ENCODE assay signal across 8 mouse cellular contexts in the genomic region with DNA sequence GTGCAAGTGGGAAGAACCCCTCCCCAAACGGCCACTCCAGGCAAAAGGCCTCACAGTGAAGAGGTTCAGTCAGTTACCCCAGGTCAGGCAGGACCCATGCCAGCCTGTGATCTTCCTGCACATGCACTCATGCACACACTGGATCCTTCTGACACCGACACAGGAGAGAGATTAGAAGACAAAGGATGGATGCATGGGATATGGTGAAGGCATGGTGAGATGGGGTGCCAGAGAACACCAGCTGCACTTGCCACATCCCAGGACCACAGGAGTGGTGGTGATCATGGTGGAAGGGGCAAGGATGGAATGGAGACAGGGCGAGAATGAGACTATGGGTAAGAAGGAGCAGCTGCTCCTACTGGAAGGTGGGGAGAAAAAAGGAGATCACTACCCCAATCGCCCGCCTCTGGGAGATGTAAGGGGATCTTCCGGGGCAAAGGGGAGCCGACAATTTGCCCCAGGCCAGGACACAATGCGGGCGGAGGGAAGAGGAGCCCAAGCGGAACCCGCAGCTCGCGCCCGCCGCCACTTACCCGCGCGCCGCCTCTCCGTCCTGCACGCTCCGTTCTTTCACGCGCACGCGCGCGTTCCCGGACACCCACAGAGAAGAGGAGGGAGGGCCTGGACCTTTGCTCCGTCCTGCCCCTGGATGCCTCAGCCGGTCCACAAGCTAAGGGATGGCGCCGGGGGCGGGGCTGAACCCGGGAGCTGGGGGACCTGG. TPM values are rescaled to one million over a fixed set of nuclear protein-coding genes. Genes with fewer than 3 reads are reported as not detected.
DNase-seq lines count a peak whose midpoint lies in the region; ATAC-seq and TF ChIP-seq lines count a peak whose summit lies in the region.

No protein-coding gene starts in this region.

- peak overlapping the region; percentile 87 for H3K9ac ChIP-seq in hindbrain, embryonic 13.5 days
- H3K9ac ChIP-seq in lung, embryonic 16.5 days (ENCODE audit: low read length) = peak overlapping the region; percentile 59

- no peak for TF ChIP-seq CTCF in olfactory bulb, adult 2 months (IDR thresholded peaks at IDR 0.05; ENCODE audit: insufficient read depth, low read depth, low read length)
- 0 out of 2 replicates have a peak, but pooled peaks have one; percentile 10 for TF ChIP-seq CTCF in thymus, adult 2 months (IDR thresholded peaks at IDR 0.05; ENCODE audit: borderline replicate concordance, control insufficient read depth, extremely low read depth, insufficient read depth, low read length, poor library complexity)

- ATAC-seq in hindbrain, embryonic 13.5 days (ENCODE audit: low FRiP score) = peak; percentile 89
- ATAC-seq in lung, embryonic 16.5 days (ENCODE audit: low read depth) = peak; percentile 92

- H3K4me3 ChIP-seq in hindbrain, embryonic 13.5 days = peak overlapping the region; percentile 57
- peak overlapping the region; percentile 49 for H3K4me3 ChIP-seq in lung, embryonic 16.5 days (ENCODE audit: low read length)
- H3K4me3 ChIP-seq in olfactory bulb, adult 2 months (ENCODE audit: insufficient read depth, low read depth, low read length) = peak overlapping the region; percentile 53
- peak overlapping the region; percentile 63 for H3K4me3 ChIP-seq in thymus, adult 2 months (ENCODE audit: control insufficient read depth, insufficient read depth, low read length)

- 2% methylated on average over 35 of the region's 35 CpGs for WGBS in hindbrain, embryonic 13.5 days
- 2% methylated on average over 35 of the region's 35 CpGs for WGBS in lung, embryonic 16.5 days
- under 1% methylated on average over 35 of the region's 35 CpGs for WGBS in olfactory bulb, adult 2 months
- WGBS in thymus, adult 2 months = 4% methylated on average over 35 of the region's 35 CpGs

- no peaks in the 10 kb centered on the region for H3K36me3 ChIP-seq in hindbrain, embryonic 13.5 days
- no peaks in the 10 kb centered on the region for H3K36me3 ChIP-seq in lung, embryonic 16.5 days (ENCODE audit: control insufficient read depth, insufficient read depth, low read length)
- H3K36me3 ChIP-seq in thymus, adult 2 months (ENCODE audit: control insufficient read depth, insufficient read depth, low read length) = no peaks in the 10 kb centered on the region

- H3K9me3 ChIP-seq in hindbrain, embryonic 13.5 days = no peaks in the 10 kb centered on the region
- H3K9me3 ChIP-seq in lung, embryonic 16.5 days (ENCODE audit: control insufficient read depth, low read length) = no peaks in the 10 kb centered on the region

- H3K27ac ChIP-seq in hindbrain, embryonic 13.5 days = peak overlapping the region; percentile 86
- H3K27ac ChIP-seq in lung, embryonic 16.5 days (ENCODE audit: low read length) = no peak overlapping the region
- peak overlapping the region; percentile 47 for H3K27ac ChIP-seq in olfactory bulb, adult 2 months (ENCODE audit: insufficient read depth, low read depth, low read length)
- no peak overlapping the region for H3K27ac ChIP-seq in thymus, adult 2 months (ENCODE audit: control insufficient read depth, insufficient read depth, low read length)

- peak overlapping the region; percentile 71 for H3K4me2 ChIP-seq in hindbrain, embryonic 13.5 days
- H3K4me2 ChIP-seq in lung, embryonic 16.5 days (ENCODE audit: low read depth, low read length) = peak overlapping the region; percentile 72

- H3K27me3 ChIP-seq in hindbrain, embryonic 13.5 days = no peaks in the 10 kb centered on the region
- H3K27me3 ChIP-seq in lung, embryonic 16.5 days (ENCODE audit: control insufficient read depth, insufficient read depth, low read depth, low read length) = no peaks in the 10 kb centered on the region
- no peaks in the 10 kb centered on the region for H3K27me3 ChIP-seq in thymus, adult 2 months (ENCODE audit: control insufficient read depth, insufficient read depth, low read length)

- peak; percentile 94 for DNase-seq in Muller cell, postnatal 12 days (ENCODE audit: inconsistent ontology term)
- peak; percentile 94 to 95 for DNase-seq in cerebellum, postnatal 10 days
- DNase-seq in frontal cortex, postnatal 25 days (ENCODE audit: low spot score in 2 of 2) = peak; percentile 58 to 67
- peak; percentile 84 to 88 for DNase-seq in layer of hippocampus, postnatal 10 days (ENCODE audit: low spot score in 2 of 2)
- DNase-seq in thymus, adult 2 months = peak; percentile 72

- peak; percentile 54 for TF ChIP-seq POLR2A in olfactory bulb, adult 2 months (IDR thresholded peaks at IDR 0.05; ENCODE audit: insufficient read depth, low read depth, low read length)
- no peak for TF ChIP-seq POLR2A in thymus, adult 2 months (IDR thresholded peaks at IDR 0.05; ENCODE audit: control insufficient read depth, extremely low read depth, insufficient read depth, low read length, poor library complexity)

- peaks cover 32% of the 10 kb centered on the region for H3K4me1 ChIP-seq in hindbrain, embryonic 13.5 days (replicated peaks)
- H3K4me1 ChIP-seq in lung, embryonic 16.5 days (replicated peaks; ENCODE audit: control insufficient read depth, insufficient read depth, low read length) = peaks cover 5% of the 10 kb centered on the region; the same call in 1 of the 2 replicates
- H3K4me1 ChIP-seq in olfactory bulb, adult 2 months (ENCODE audit: control insufficient read depth, insufficient read depth, low read length) = peaks cover 16% of the 10 kb centered on the region
- peaks cover 15% of the 10 kb centered on the region for H3K4me1 ChIP-seq in thymus, adult 2 months (replicated peaks; ENCODE audit: control insufficient read depth, insufficient read depth, low read length)

RNA-seq across cellular contexts. Expression of gene Gsdme, which starts 2.3 kb away (rescaled TPM):
- polyA plus RNA-seq in hindbrain, embryonic 13.5 days (2015; fragmentation: Nextera tagmentation; extraction: Ambion mirVana) = 69.8 and 71.0 TPM in 2 replicates
- 10 to 100 TPM; 14.6 to 15.6 TPM for total RNA-seq in layer of hippocampus, postnatal 10 days (2021)
- polyA plus RNA-seq in lung, embryonic 16.5 days (2015; fragmentation: Nextera tagmentation; extraction: Ambion mirVana) = 31.7 and 32.0 TPM in 2 replicates
- not detected in 2 replicates for polyA plus RNA-seq in olfactory bulb, adult 2 months (2012; ENCODE audit: insufficient read depth, insufficient read length, low replicate concordance, missing spikeins)
- polyA plus RNA-seq in thymus, adult 2 months (2012; rRNA removed) = 0.59 and 0.89 TPM in 2 replicates

Comparison
In these comparisons a context has a peak if more than half of its experiments do, and no peak if none do; other contexts are left out.
1. H3K27ac ChIP-seq: peak in hindbrain, embryonic 13.5 days (single experiment) and olfactory bulb, adult 2 months (single experiment); none in lung, embryonic 16.5 days (single experiment) and thymus, adult 2 months (single experiment).
2. RNA of gene Gsdme, which starts 2.3 kb away (polyA plus RNA-seq): 69.8 to 71.0 TPM in hindbrain, embryonic 13.5 days and 31.7 to 32.0 TPM in lung, embryonic 16.5 days; 0.59 to 0.89 TPM in thymus, adult 2 months and not detected in olfactory bulb, adult 2 months; every median in the first group is over 10 times any median in the second.
3. Peak in every context shown above with its lines, with median percentiles within 50 percentile points of each other: DNase-seq and H3K4me3 ChIP-seq.